Comparison of ENCODE assay signal across 46 mouse cellular contexts in genomic region chrX:85249379-85249778, GRCm38 (mm10). TPM values are rescaled to one million over a fixed set of nuclear protein-coding genes. Genes with fewer than 3 reads are reported as not detected.
"Had no signal": no experiment of that assay in that cellular context is flagged by ENCODE, and none has a peak within 500 bp of the region (broad histone marks: within the 10 kb centered on the region; RNA-seq: fewer than 3 reads in every experiment).

TSS of gene Fthl17a (plus strand) at chrX:85249679.

- H3K4me3 ChIP-seq: left cerebral cortex, adult 2 months; limb, embryonic 10.5 days; limb, embryonic 12.5 days; limb, embryonic 13.5 days; limb, embryonic 15.5 days; liver, embryonic 12.5 days; liver, embryonic 13.5 days; liver, embryonic 15.5 days; lung, embryonic 15.5 days; megakaryocyte, embryonic 14.5 days; midbrain, embryonic 10.5 days; midbrain, embryonic 12.5 days; midbrain, embryonic 13.5 days; midbrain, embryonic 15.5 days; myocyte had no signal

- H3K9me3 ChIP-seq: limb, embryonic 10.5 days; limb, embryonic 12.5 days; limb, embryonic 13.5 days; limb, embryonic 15.5 days; liver, embryonic 12.5 days; liver, embryonic 13.5 days; liver, embryonic 15.5 days; lung, embryonic 15.5 days; midbrain, embryonic 10.5 days; midbrain, embryonic 12.5 days; midbrain, embryonic 13.5 days; midbrain, embryonic 15.5 days had no signal

- H3K27ac ChIP-seq: left cerebral cortex, adult 2 months; limb, embryonic 10.5 days; limb, embryonic 12.5 days; limb, embryonic 13.5 days; limb, embryonic 15.5 days; liver, embryonic 12.5 days; liver, embryonic 13.5 days; liver, embryonic 14.5 days; liver, embryonic 15.5 days; lung, embryonic 15.5 days; macrophage; midbrain, embryonic 10.5 days; midbrain, embryonic 12.5 days; midbrain, embryonic 13.5 days; midbrain, embryonic 15.5 days had no signal

- H3K27me3 ChIP-seq: limb, embryonic 13.5 days; limb, embryonic 15.5 days; liver, embryonic 12.5 days; liver, embryonic 13.5 days; liver, embryonic 15.5 days; lung, embryonic 15.5 days; midbrain, embryonic 12.5 days; midbrain, embryonic 13.5 days; midbrain, embryonic 15.5 days had no signal

- DNase-seq: left cerebral cortex, postnatal 4 days; liver; liver, embryonic 13.5 days; liver, postnatal 0 days; lung, adult 18-20 months; lung, adult 2 months; lung, embryonic 14.5 days; lung, postnatal 10 days; lung, postnatal 14 days; lung, postnatal 36 days; lung, postnatal 4 days; midbrain, embryonic 14.5 days had no signal

- H3K36me3 ChIP-seq: limb, embryonic 10.5 days; limb, embryonic 12.5 days; limb, embryonic 13.5 days; limb, embryonic 15.5 days; liver, embryonic 12.5 days; liver, embryonic 13.5 days; liver, embryonic 15.5 days; lung, embryonic 15.5 days; midbrain, embryonic 10.5 days; midbrain, embryonic 12.5 days; midbrain, embryonic 13.5 days; midbrain, embryonic 15.5 days had no signal

- H3K4me1 ChIP-seq: limb, embryonic 10.5 days; limb, embryonic 12.5 days; limb, embryonic 13.5 days; limb, embryonic 15.5 days; liver, embryonic 12.5 days; liver, embryonic 13.5 days; liver, embryonic 15.5 days; lung, embryonic 15.5 days; megakaryocyte, embryonic 14.5 days; midbrain, embryonic 10.5 days; midbrain, embryonic 12.5 days; midbrain, embryonic 13.5 days; midbrain, embryonic 15.5 days had no signal

RNA-seq across cellular contexts. Expression of gene Fthl17a, which starts in this region (rescaled TPM):
- total RNA-seq: left cerebral cortex, adult 2 months; left cerebral cortex, adult 8-10 months; left cerebral cortex, postnatal 10 days; left cerebral cortex, postnatal 14 days; left cerebral cortex, postnatal 25 days; left cerebral cortex, postnatal 36 days; left cerebral cortex, postnatal 4 days; liver, adult 2 months; megakaryocyte progenitor cell, adult 5-6 weeks; megakaryocyte, adult 5-6 weeks; megakaryocyte-erythroid progenitor cell, adult 5-6 weeks; midbrain, postnatal 0 days; monocyte, adult 5-6 weeks had no signal
- polyA plus RNA-seq: limb, embryonic 10.5 days; limb, embryonic 11.5 days; limb, embryonic 12.5 days; limb, embryonic 13.5 days; limb, embryonic 15.5 days; liver, adult 2 months; liver, embryonic 11.5 days; liver, embryonic 12.5 days; liver, embryonic 13.5 days; liver, embryonic 14.5 days; liver, embryonic 15.5 days; liver, embryonic 16.5 days; liver, postnatal 0 days; lung, adult 2 months; lung, embryonic 14.5 days; lung, embryonic 15.5 days; lung, embryonic 16.5 days; lung, postnatal 0 days; macrophage; midbrain, embryonic 10.5 days; midbrain, embryonic 11.5 days; midbrain, embryonic 12.5 days; midbrain, embryonic 13.5 days; midbrain, embryonic 14.5 days; midbrain, embryonic 15.5 days; midbrain, embryonic 16.5 days; midbrain, postnatal 0 days; myocyte had no signal
